Mouse (Mus musculus) adrenal gland (tissue): ENCODE data around the gene Gm379.

Experiments
- intact Hi-C: fragments of 180-260 bp; cut with DNase I; formaldehyde crosslinking; loops from one replicate; pipeline ENCODE4 v1.15.1; 2025
- long read RNA-seq, 2 experiments: library from polyadenylated mRNA; unstranded; transcript quantifications; one replicate each; pipeline ENCODE4 v2.0.0; 2020; ENCODE audit warnings: borderline replicate concordance in 1 of 2; ENCODE audit not compliant: insufficient replicate concordance in 1 of 2

Gene Gm379
- long read RNA-seq, experiment 1, result 0 reads
- long read RNA-seq, experiment 2, result 0 reads

DNA sequence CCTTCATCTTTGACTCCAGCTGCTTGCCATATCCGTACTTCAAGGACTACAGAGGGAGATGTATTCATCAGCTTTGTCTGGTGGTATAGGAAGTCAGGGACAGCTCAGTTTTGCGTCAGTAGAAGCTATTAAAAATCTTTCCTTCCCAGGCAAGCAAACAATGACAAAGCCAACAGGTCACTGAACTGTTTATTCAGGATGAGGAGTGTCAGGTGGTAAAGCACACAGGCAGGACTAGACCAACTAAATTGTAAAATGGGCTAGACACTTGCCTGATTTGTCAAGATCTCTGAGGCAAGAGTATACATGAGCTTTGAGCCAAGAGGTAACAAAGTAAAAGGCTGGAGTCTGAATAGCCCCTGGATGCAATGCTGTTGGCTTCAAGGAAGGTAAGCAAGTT is at the start of gene Gm379:
Gene Gm379 (minus strand): TSS at position 7 of the 400 bp plus-strand sequence.
- intact Hi-C loops, result no loop called here

DNA sequence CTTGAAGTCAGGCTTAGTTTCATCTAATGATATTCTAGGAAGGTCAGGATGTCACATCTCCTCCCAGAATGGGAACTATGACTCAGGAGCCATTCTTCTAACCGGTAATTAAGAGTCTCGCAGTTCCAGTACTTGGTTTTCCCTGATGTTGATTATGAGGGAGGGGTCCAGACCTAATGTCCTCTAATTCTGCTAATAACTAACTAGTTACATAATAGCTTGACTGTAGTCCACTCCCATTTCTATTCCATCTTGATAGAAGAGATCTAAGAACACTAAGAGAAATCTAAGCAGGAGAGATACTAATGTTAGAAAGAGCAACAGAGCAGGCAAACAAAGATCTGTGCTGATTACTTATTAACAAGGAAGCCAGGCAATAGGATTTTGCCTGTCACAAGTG is 39.6 kb upstream of the Gm379 start:
- intact Hi-C loops, result no loop called here

DNA sequence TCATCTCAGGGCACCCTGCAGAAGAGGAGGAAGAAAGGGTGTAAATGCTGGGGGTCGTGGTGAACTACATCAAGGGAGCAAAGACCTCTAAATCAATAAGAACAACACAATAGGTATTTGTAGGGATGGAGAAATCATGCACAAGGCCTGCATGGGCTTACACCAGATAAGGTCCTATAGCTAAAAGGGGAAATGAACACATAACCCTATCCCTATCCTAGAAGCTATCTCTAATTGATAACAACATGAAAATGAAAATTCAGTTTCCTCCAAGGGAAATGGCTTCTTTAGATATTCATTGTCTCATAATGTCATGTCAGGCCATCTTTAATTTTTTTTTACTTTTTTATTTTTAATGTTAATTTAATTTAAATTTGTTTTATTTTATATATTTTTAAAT is 4.2 kb upstream of the Gm379 start:
- intact Hi-C loops, result no loop called here

DNA sequence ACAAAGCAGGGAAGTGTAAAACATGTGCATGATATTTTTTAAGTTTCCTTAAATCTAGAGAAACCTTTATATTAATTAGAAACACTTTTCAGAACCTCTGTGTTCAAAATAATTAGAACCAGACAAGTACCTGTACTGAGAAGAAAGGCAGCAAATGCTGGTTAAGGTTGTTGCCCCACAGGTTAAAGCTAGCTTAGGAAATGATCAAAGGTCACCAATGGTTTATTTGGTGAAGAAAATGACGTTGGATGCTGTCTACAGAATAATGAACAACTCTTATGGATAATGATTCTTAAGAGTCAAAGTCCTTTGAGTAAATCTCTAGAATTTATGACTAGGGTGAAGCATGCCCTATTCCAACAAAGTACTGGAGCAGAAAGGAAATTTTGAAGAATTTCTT is 42.7 kb downstream of the Gm379 start:
- intact Hi-C loops, result no loop called here

DNA sequence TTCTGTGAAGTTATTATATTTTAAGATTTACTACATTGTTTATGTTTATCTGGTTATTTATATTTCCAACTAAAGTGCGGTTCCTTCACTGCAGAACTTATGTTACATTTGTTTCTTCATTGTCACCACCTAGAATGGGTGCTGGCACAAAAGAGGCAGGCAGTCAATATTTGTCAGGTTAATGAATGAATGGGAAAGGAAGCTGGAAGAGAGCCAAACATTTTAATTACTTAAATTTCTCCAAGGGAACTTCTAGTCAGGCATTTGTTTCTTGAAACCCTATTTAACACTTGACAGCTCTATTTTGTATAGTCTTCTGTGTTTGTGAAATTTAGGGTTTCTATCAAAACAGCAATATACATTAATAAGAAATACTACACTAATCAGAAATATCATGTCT is 43.8 kb downstream of the Gm379 start:
- intact Hi-C loops, result no loop called here
